ENCODE assay signal across 9 mouse cellular contexts in the genomic region with DNA sequence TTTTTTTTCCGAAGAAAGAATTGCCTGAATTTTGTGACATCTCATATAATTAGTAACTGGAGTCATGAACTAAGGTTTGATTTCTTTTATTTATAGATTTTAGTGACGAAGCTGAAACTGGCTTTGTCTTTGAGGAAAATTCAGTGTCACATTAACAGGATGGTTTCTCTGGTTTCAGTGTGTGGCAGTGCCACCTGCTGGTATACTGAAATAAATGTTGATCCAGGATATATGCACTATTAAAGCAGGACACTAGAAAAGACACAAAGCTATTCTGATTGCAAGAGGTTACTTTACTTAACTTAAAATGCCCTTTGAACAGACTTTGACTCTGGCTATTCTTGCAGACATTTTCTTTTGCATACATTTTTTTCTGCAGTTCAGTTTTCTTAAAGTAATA. TPM values are rescaled to one million over a fixed set of nuclear protein-coding genes. Genes with fewer than 3 reads are reported as not detected.
A peak's percentile ranks its signal among the peaks of the same experiment; 100 is the strongest.
DNase-seq lines count a peak whose midpoint lies in the region; ATAC-seq lines count a peak whose summit lies in the region.
"Had no signal": no experiment of that assay in that cellular context is flagged by ENCODE, and none has a peak within 500 bp of the region (broad histone marks: within the 10 kb centered on the region; RNA-seq: fewer than 3 reads in every experiment).

No protein-coding gene starts in this region.

- peak; percentile 49 for ATAC-seq in CD4-positive, CD25-positive, alpha-beta regulatory T cell, adult 4 months
- no peak for ATAC-seq in erythroblast, adult 5-6 weeks (replicated peaks; ENCODE audit: low FRiP score, poor library complexity, severe bottlenecking)

- intact Hi-C loops in left cerebral cortex, postnatal 25 days (cut with DNase I), result loop anchor here (2.0 to 10.0 kb wide), 2 partner anchors 594 to 742 kb away; no protein-coding TSS in a partner anchor

- peak; percentile 8 for DNase-seq in layer of hippocampus, adult 11-12 months (ENCODE audit: low spot score)
- no peak for DNase-seq in layer of hippocampus, postnatal 36 days
- peak; percentile 66 for DNase-seq in NIH3T3 (ENCODE audit: low read depth)
- DNase-seq in fibroblast of lung, adult 2 months (ENCODE audit: low read depth), result peak; percentile 4
- DNase-seq in left cerebral cortex, postnatal 25 days (ENCODE audit: low spot score in 2 of 2), result peak; percentile 45 to 73
- DNase-seq in right cerebral cortex, adult 18-20 months, result peak; percentile 56

RNA-seq across cellular contexts. Expression of gene Pou1f1, which starts 23.3 kb away (rescaled TPM):
- not detected for total RNA-seq in layer of hippocampus, postnatal 36 days (2021)
- polyA plus RNA-seq in CD4-positive, CD25-positive, alpha-beta regulatory T cell, adult 4 months (2017; shearing (Covaris generic)), result not detected
- total RNA-seq in left cerebral cortex, postnatal 25 days (2021), result not detected
- not detected in 2 replicates for total RNA-seq in erythroblast, adult 5-6 weeks (2015; ENCODE audit: low replicate concordance)
- total RNA-seq in erythroblast, adult 5-6 weeks (2017; ENCODE audit: low replicate concordance), result not detected in 2 replicates
- polyA plus RNA-seq: stomach, embryonic 15.5 days had no signal

Comparison
In these comparisons a context has a peak if more than half of its experiments do, and no peak if none do; other contexts are left out.
1. DNase-seq: peak in layer of hippocampus, adult 11-12 months (single experiment), NIH3T3 (single experiment), fibroblast of lung, adult 2 months (single experiment), left cerebral cortex, postnatal 25 days (2 of 2) and right cerebral cortex, adult 18-20 months (single experiment); none in layer of hippocampus, postnatal 36 days (0 of 2).